Mouse (Mus musculus): ENCODE data around the gene Prkrip1. TPM values are rescaled to one million over a fixed set of nuclear protein-coding genes. Genes with fewer than 3 reads are reported as not detected.
A peak's percentile ranks its signal among the peaks of the same experiment; 100 is the strongest.

Prkrip1 gene
- total and polyA plus RNA-seq, 3 experiments, result 45.5 to 94.8 (median 47.7) TPM

DNA sequence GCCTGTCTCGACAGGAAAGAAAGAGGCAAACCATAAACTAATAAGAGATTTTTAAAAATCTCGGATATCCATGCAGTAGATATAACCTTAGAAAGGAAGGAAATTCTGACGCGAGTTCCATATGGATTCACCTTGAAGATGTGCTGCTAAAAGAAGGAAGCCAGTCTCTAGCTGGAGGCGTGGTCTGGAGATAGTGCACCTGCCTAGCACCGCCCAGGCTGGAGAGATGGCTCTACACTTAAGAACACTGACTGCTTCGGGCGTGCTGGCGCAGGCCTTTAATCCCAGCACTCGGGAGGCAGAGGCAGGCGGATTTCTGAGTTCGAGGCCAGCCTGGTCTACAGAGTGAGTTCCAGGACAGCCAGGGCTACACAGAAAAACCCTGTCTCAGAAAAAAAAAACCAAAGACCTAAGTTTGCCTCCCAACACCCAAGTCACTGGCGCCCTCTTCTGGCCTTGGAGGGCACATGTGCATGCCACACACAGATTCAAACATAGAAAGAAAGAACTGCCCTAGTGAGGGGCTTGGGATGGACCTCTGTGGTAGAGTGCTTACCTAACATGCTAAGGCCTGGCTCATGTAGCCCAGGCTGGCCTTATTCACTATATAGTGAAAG, 61.0 kb downstream of the Prkrip1 start:
- H3K36me3 ChIP-seq (replicated peaks in 1 of 2; ENCODE audit: control insufficient read depth in 1 of 2, insufficient read depth in 1 of 2, low read length in 1 of 2), result peaks cover 38 to 64% of the 10 kb centered on the region in 2 experiments
- no peak overlapping the region for H3K9ac ChIP-seq (ENCODE audit: insufficient read depth, low read depth)
- TF ChIP-seq RAD21 (IDR thresholded peaks at IDR 0.05; ENCODE audit: low read depth, low read length) (peak; percentile 50), MAX (IDR thresholded peaks at IDR 0.05; ENCODE audit: low read length) (peak; percentile 23; the same call in 1 of the 2 replicates), KAT2A (IDR thresholded peaks at IDR 0.05; ENCODE audit: insufficient replicate concordance, low read length) (no peak), HCFC1 (IDR thresholded peaks at IDR 0.05; ENCODE audit: low read depth, low read length) (no peak), CTCF (conservative IDR thresholded peaks at IDR 0.05 in 1 of 2, IDR thresholded peaks at IDR 0.05 in 1 of 2; ENCODE audit: low read depth in 2 of 2, low read length in 2 of 2) (peak; percentile 41 to 73; a peak in 3 of 4 replicates), ELF1 (IDR thresholded peaks at IDR 0.05; ENCODE audit: low read depth, low read length) (no peak), IRF4 (IDR thresholded peaks at IDR 0.05; ENCODE audit: low read depth, low read length) (no peak), ZNF384 (IDR thresholded peaks at IDR 0.05; ENCODE audit: low read depth, low read length) (peak; percentile 87), RCOR1 (conservative IDR thresholded peaks at IDR 0.05; ENCODE audit: low read depth, low read length) (no peak), MXI1 (IDR thresholded peaks at IDR 0.05; ENCODE audit: low read depth, low read length) (no peak), SMC3 (IDR thresholded peaks at IDR 0.05; ENCODE audit: low read depth, low read length) (peak; percentile 26; the same call in 1 of the 2 replicates), NELFE (IDR thresholded peaks at IDR 0.05; ENCODE audit: low read depth, low read length) (no peak), MEF2A (IDR thresholded peaks at IDR 0.05; ENCODE audit: borderline replicate concordance, low read depth, low read length) (no peak), MYC (IDR thresholded peaks at IDR 0.05; ENCODE audit: low read depth, low read length) (peak; percentile 69; the same call in 1 of the 2 replicates), JUN (IDR thresholded peaks at IDR 0.05; ENCODE audit: insufficient read depth, low read depth, low read length) (no peak), GABPA (IDR thresholded peaks at IDR 0.05; ENCODE audit: insufficient replicate concordance, low read depth, low read length) (no peak)
- no peak overlapping the region for H3K4me3 ChIP-seq (replicated peaks in 1 of 3; ENCODE audit: low read depth in 2 of 3, low read length in 2 of 3, poor library complexity in 1 of 3)
- dilution Hi-C loops (cut with MboI; ENCODE audit: extremely low pct_ligation_motif_present, extremely low pct_unique_long_range_greater_than_20kb, low sequenced_read_pairs), result no loop called here
- DNase-seq (ENCODE audit: extremely low read depth), result peak; percentile 81
- peak overlapping the region; percentile 60; the same call in 1 of the 2 replicates for H3K4me2 ChIP-seq (ENCODE audit: insufficient read depth, low read depth, poor library complexity, severe bottlenecking)
- H3K9me3 ChIP-seq (replicated peaks; ENCODE audit: low read length), result peaks cover 4% of the 10 kb centered on the region
- no peaks in the 10 kb centered on the region for H3K27me3 ChIP-seq (replicated peaks)
- H3K27ac ChIP-seq (ENCODE audit: insufficient read depth, low read depth), result no peak overlapping the region
- in situ Hi-C loops (cut with MboI; ENCODE audit: low pct_ligation_motif_present, low pct_unique_long_range_greater_than_20kb, low sequenced_read_pairs), result loop anchor here (5.0 kb wide), 2 partner anchors 40 to 55 kb away; partner anchors contain the start of gene Rasa4
- H3K4me1 ChIP-seq (ENCODE audit: control insufficient read depth in 1 of 2, insufficient read depth in 2 of 2), result peaks cover 6 to 20% of the 10 kb centered on the region in 2 experiments
- peaks cover 11% of the 10 kb centered on the region for H3K79me2 ChIP-seq (replicated peaks; ENCODE audit: control insufficient read depth, extremely low read depth, insufficient read depth, poor library complexity, severe bottlenecking)

DNA sequence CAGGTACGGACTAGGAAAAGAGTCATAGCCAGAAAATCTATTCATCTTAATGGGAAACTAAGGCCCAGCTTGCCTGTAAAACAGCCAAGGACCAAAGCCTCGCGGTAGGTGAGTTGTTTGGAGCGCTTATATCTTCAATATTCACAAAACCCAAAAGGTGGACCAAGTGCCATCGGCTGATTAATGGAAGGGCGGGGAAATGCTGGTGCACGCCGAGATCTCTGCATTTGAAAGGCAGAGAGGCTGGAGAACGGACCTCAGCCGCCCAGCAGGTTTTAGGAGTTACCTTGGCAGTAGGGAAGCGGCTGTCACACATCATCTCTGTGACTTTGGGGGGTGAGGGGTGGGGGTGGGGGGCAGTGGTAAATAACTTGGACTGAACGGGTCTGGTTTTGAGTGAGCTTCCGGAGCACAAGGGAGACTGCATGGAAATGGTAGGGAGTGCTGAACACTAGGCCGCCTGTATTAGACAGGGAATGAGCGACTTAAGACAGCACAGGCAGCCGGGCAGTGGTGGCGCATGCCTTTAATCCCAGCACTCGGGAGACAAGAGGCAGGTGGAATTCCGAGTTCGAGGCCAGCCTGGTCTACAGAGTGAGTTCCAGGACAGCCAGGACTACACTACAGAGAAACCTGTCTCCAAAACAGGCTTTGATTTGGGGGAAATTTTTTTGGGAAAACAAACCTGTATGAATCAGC, 62.3 kb downstream of the Prkrip1 start:
- Histone ChIP-seq H3K27me3 (replicated peaks) (no peaks in the 10 kb centered on the region), H3K9me3 (replicated peaks; ENCODE audit: low read length) (no peaks in the 10 kb centered on the region), H3K4me3 (replicated peaks in 1 of 3; ENCODE audit: low read depth in 2 of 3, low read length in 2 of 3, poor library complexity in 1 of 3) (peak overlapping the region; percentile 61 to 96 (median 75)), H3K4me1 (ENCODE audit: control insufficient read depth in 1 of 2, insufficient read depth in 2 of 2) (peaks cover 6 to 20% of the 10 kb centered on the region in 2 experiments), H3K4me2 (ENCODE audit: insufficient read depth, low read depth, poor library complexity, severe bottlenecking) (peak overlapping the region; percentile 60; the same call in 1 of the 2 replicates), H3K9ac (ENCODE audit: insufficient read depth, low read depth) (peak overlapping the region; percentile 58), H3K79me2 (replicated peaks; ENCODE audit: control insufficient read depth, extremely low read depth, insufficient read depth, poor library complexity, severe bottlenecking) (peaks cover 11% of the 10 kb centered on the region), H3K27ac (ENCODE audit: insufficient read depth, low read depth) (peak overlapping the region; percentile 30; the same call in 1 of the 2 replicates), H3K36me3 (replicated peaks in 1 of 2; ENCODE audit: control insufficient read depth in 1 of 2, insufficient read depth in 1 of 2, low read length in 1 of 2) (peaks cover 42 to 66% of the 10 kb centered on the region in 2 experiments)
- peak; percentile 24 for DNase-seq (ENCODE audit: extremely low read depth)
- dilution Hi-C loops (cut with MboI; ENCODE audit: extremely low pct_ligation_motif_present, extremely low pct_unique_long_range_greater_than_20kb, low sequenced_read_pairs), result no loop called here
- in situ Hi-C loops (cut with MboI; ENCODE audit: low pct_ligation_motif_present, low pct_unique_long_range_greater_than_20kb, low sequenced_read_pairs), result loop anchor here (5.0 kb wide), 2 partner anchors 41 to 54 kb away; partner anchors contain the start of gene Rasa4
- TF ChIP-seq SMC3 (IDR thresholded peaks at IDR 0.05; ENCODE audit: low read depth, low read length) (no peak), TBP (conservative IDR thresholded peaks at IDR 0.05; ENCODE audit: low read depth, low read length) (0 out of 2 replicates have a peak, but pooled peaks have one; percentile 57)

Data from CH12.LX (cell line).